Mouse (Mus musculus) small intestine, adult 2 months (tissue): ENCODE results near the gene Klrc1. TPM values are rescaled to one million over a fixed set of nuclear protein-coding genes. Genes with fewer than 3 reads are reported as not detected.
"Not testable (repeated sequence)": the region's sequence is repeated elsewhere in the genome, so short reads cannot be mapped to it uniquely, and the experiment has no call there.

Experiments used
- H3K27ac ChIP-seq: fragments of 200-500 bp; 2 replicates; pipeline ENCODE4 v1.5.1; 2012; ENCODE audit warnings: low read depth, low read length, control low read depth, inconsistent platforms; ENCODE audit not compliant: insufficient read depth
- H3K27me3 ChIP-seq: fragments of 200-500 bp; 2 replicates; pipeline ENCODE4 v1.6.1; 2012; ENCODE audit warnings: mild to moderate bottlenecking, moderate library complexity, low read length, inconsistent platforms; ENCODE audit not compliant: control insufficient read depth, insufficient read depth
- H3K36me3 ChIP-seq: fragments of 200-500 bp; 2 replicates; pipeline ENCODE4 v1.6.1; 2012; ENCODE audit warnings: mild to moderate bottlenecking, low read length, control low read depth, inconsistent platforms; ENCODE audit not compliant: control insufficient read depth, insufficient read depth
- H3K4me1 ChIP-seq: fragments of 200-500 bp; 2 replicates; pipeline ENCODE4 v1.6.1; 2012; ENCODE audit warnings: low read length, inconsistent platforms, mixed read lengths; ENCODE audit not compliant: control insufficient read depth, insufficient read depth, insufficient read length
- H3K4me3 ChIP-seq: fragments of 200-500 bp; 2 replicates; pipeline ENCODE4 v1.5.1; 2012; ENCODE audit warnings: low read depth, mild to moderate bottlenecking, control low read depth, inconsistent platforms, low read length, moderate library complexity
- CTCF ChIP-seq: fragments of 200-500 bp; IDR thresholded peaks from 2 replicates; pipeline ENCODE4 v1.5.1; 2012; ENCODE audit warnings: low read depth, mild to moderate bottlenecking, control low read depth, inconsistent platforms, low read length, moderate library complexity, mixed read lengths; ENCODE audit not compliant: insufficient replicate concordance, insufficient read length; ENCODE audit errors: extremely low read depth
- POLR2A ChIP-seq: fragments of 200-500 bp; IDR thresholded peaks from 2 replicates; pipeline ENCODE4 v1.6.1; 2012; ENCODE audit warnings: low read depth, mild to moderate bottlenecking, control low read depth, inconsistent platforms, low read length, moderate library complexity
- WGBS: fragments of 180-500 bp; shearing (Covaris S2); methylation state at CpG from one replicate; pipeline ENCODE4 v1.1.7; 2018; 5-methylcytosine and 5-hydroxymethylcytosine counted together
- polyA plus RNA-seq: library from polyadenylated mRNA; depleted of rRNA; stranded (reverse); fragments of >200 nt; gene quantifications from 2 replicates; pipeline ENCODE4 v1.2.3, GENCODE M21; 2012; rRNA removed

Klrc1 gene
- polyA plus RNA-seq: not detected in 2 replicates

GRCm38 (mm10) chr6:129678873-129679272, at the start of gene Klrc1:
Klrc1 (minus strand) TSS chr6:129678973.
- Histone ChIP-seq H3K27me3 (no peaks in the 10 kb centered on the region), H3K4me3 (no peak within 1 kb of the TSS), H3K27ac (no peak within 1 kb of the TSS), H3K4me1 (0 out of 2 replicates have a peak, but pooled peaks cover 1% of the 10 kb centered on the region), H3K36me3 (no peaks in the 10 kb centered on the region)
- TF ChIP-seq POLR2A (no peak), CTCF (no peak)
- 79% methylated on average over 3 of the region's 3 CpGs for WGBS

- H3K4me1 ChIP-seq: no peaks in the 10 kb centered on the region
- TF ChIP-seq CTCF (no peak), POLR2A (no peak)
- H3K27me3 ChIP-seq: no peaks in the 10 kb centered on the region
- no peaks in the 10 kb centered on the region for H3K36me3 ChIP-seq
- no peak overlapping the region for H3K27ac ChIP-seq
- H3K4me3 ChIP-seq: no peak overlapping the region
- WGBS: 86% methylated on average over 1 of the region's 1 CpGs
These were observed 48.5 kb upstream of the Klrc1 start for GRCm38 (mm10) chr6:129727237-129727636.

- TF ChIP-seq CTCF (no peak), POLR2A (no peak)
- WGBS: 44% methylated on average over 1 of the region's 1 CpGs
- no peak overlapping the region for H3K27ac ChIP-seq
- H3K4me1 ChIP-seq: no peaks in the 10 kb centered on the region
- H3K36me3 ChIP-seq: no peaks in the 10 kb centered on the region
- H3K4me3 ChIP-seq: no peak overlapping the region
- no peaks in the 10 kb centered on the region; the same call in 1 of the 2 replicates for H3K27me3 ChIP-seq
These were observed 42.6 kb upstream of the Klrc1 start for GRCm38 (mm10) chr6:129721390-129721789.

GRCm38 (mm10) chr6:129720487-129720886, 41.7 kb upstream of the Klrc1 start:
- Histone ChIP-seq H3K27me3 (no peaks in the 10 kb centered on the region; the same call in 1 of the 2 replicates), H3K4me3 (no peak overlapping the region), H3K4me1 (no peaks in the 10 kb centered on the region), H3K27ac (no peak overlapping the region), H3K36me3 (no peaks in the 10 kb centered on the region)
- TF ChIP-seq POLR2A (no peak), CTCF (no peak)
- WGBS: 36% methylated on average over 3 of the region's 3 CpGs

- Histone ChIP-seq H3K4me1 (no peaks in the 10 kb centered on the region), H3K4me3 (no peak within 1 kb of the TSS), H3K27ac (no peak within 1 kb of the TSS), H3K36me3 (no peaks in the 10 kb centered on the region), H3K27me3 (no peaks in the 10 kb centered on the region; the same call in 1 of the 2 replicates)
- 84% methylated on average over 4 of the region's 4 CpGs for WGBS
- TF ChIP-seq POLR2A (no peak), CTCF (no peak)
These were observed 38.3 kb upstream of the Klrc1 start, which contains the start of gene Klri1 for GRCm38 (mm10) chr6:129717032-129717431. Klri1 (minus strand) TSS chr6:129717132.

GRCm38 (mm10) chr6:129713566-129713965, 34.8 kb upstream of the Klrc1 start:
- 12% methylated on average over 1 of the region's 1 CpGs for WGBS
- Histone ChIP-seq H3K4me3 (no peak overlapping the region), H3K36me3 (no peaks in the 10 kb centered on the region), H3K27me3 (no peaks in the 10 kb centered on the region; the same call in 1 of the 2 replicates), H3K27ac (no peak overlapping the region), H3K4me1 (no peaks in the 10 kb centered on the region)
- no peak for TF ChIP-seq CTCF
- TF ChIP-seq POLR2A: no peak

GRCm38 (mm10) chr6:129691436-129691835, 12.7 kb upstream of the Klrc1 start:
- not testable (repeated sequence) for H3K27me3 ChIP-seq, H3K36me3 ChIP-seq, H3K4me3 ChIP-seq, H3K4me1 ChIP-seq, H3K27ac ChIP-seq
- 80% methylated on average over 10 of the region's 10 CpGs for WGBS

GRCm38 (mm10) chr6:129680379-129680778, 1.6 kb upstream of the Klrc1 start:
- no peak overlapping the region for H3K4me3 ChIP-seq
- 0 out of 2 replicates have a peak, but pooled peaks cover 1% of the 10 kb centered on the region for H3K4me1 ChIP-seq
- H3K27ac ChIP-seq: no peak overlapping the region
- 19% methylated on average over 1 of the region's 1 CpGs for WGBS
- H3K36me3 ChIP-seq: no peaks in the 10 kb centered on the region
- TF ChIP-seq POLR2A (no peak), CTCF (no peak)
- no peaks in the 10 kb centered on the region for H3K27me3 ChIP-seq

GRCm38 (mm10) chr6:129661301-129661700, 17.5 kb downstream of the Klrc1 start:
- H3K36me3 ChIP-seq, H3K4me1 ChIP-seq, H3K4me3 ChIP-seq, H3K27ac ChIP-seq, H3K27me3 ChIP-seq: not testable (repeated sequence)
- 60% methylated on average over 1 of the region's 3 CpGs for WGBS

GRCm38 (mm10) chr6:129660589-129660988, 18.2 kb downstream of the Klrc1 start, which contains the start of gene Klrc2:
Klrc2 (minus strand) TSS chr6:129660689.
- H3K4me3 ChIP-seq, H3K36me3 ChIP-seq, H3K27me3 ChIP-seq, H3K4me1 ChIP-seq, H3K27ac ChIP-seq: not testable (repeated sequence)
- 78% methylated on average over 4 of the region's 4 CpGs for WGBS

GRCm38 (mm10) chr6:129644054-129644453, 34.7 kb downstream of the Klrc1 start:
- H3K36me3 ChIP-seq, H3K27me3 ChIP-seq, H3K27ac ChIP-seq, H3K4me3 ChIP-seq, H3K4me1 ChIP-seq: not testable (repeated sequence)
- 63% methylated on average over 1 of the region's 3 CpGs for WGBS
